In the genomic region with DNA sequence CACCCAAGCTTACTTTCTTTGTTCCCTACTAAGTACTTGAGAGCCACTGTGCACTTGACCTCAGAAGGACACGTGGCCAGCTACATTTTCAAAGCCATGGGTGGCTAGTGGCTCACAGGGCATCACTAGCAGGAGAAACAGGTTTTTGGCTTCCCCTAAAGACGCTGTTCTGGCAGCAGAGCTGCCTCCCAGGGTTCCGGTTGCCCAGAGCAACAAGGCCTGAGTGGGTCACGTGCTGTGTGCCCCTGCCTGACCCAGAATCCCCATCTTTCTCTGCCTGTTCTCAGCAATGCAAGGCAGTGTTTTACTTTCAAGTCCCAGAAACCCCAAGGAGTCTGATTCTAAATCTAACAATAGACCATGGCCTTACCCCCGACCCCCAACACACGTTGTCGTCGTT, we compare ENCODE assay signal across 10 mouse cellular contexts.
DNase-seq lines count a peak whose midpoint lies in the region; ATAC-seq lines count a peak whose summit lies in the region.
"Had no signal": no experiment of that assay in that cellular context is flagged by ENCODE, and none has a peak within 500 bp of the region (broad histone marks: within the 10 kb centered on the region; RNA-seq: fewer than 3 reads in every experiment).

No protein-coding gene starts in this region.

- no peak overlapping the region for H3K27ac ChIP-seq in lung, embryonic 16.5 days (ENCODE audit: low read length)
- H3K27ac ChIP-seq in embryonic facial prominence, embryonic 14.5 days (replicated peaks; ENCODE audit: low read depth, low read length): no peak overlapping the region
- H3K27ac ChIP-seq: heart, embryonic 15.5 days had no signal

- peak; percentile 57; the same call in 1 of the 2 replicates for ATAC-seq in lung, embryonic 16.5 days (ENCODE audit: low read depth)
- peak; percentile 47; the same call in 1 of the 2 replicates for ATAC-seq in embryonic facial prominence, embryonic 14.5 days (ENCODE audit: low read depth)

- H3K9ac ChIP-seq in lung, embryonic 16.5 days (ENCODE audit: low read length): no peak overlapping the region
- no peak overlapping the region for H3K9ac ChIP-seq in embryonic facial prominence, embryonic 14.5 days (ENCODE audit: low read depth, low read length)
- H3K9ac ChIP-seq: heart, embryonic 15.5 days had no signal

- no peaks in the 10 kb centered on the region for H3K36me3 ChIP-seq in lung, embryonic 16.5 days (ENCODE audit: control insufficient read depth, insufficient read depth, low read length)
- no peaks in the 10 kb centered on the region for H3K36me3 ChIP-seq in embryonic facial prominence, embryonic 14.5 days (ENCODE audit: control insufficient read depth, insufficient read depth, low read length)
- H3K36me3 ChIP-seq: heart, embryonic 15.5 days had no signal

- WGBS in lung, embryonic 16.5 days: 59% methylated on average over 8 of the region's 8 CpGs
- 53% methylated on average over 8 of the region's 8 CpGs for WGBS in embryonic facial prominence, embryonic 14.5 days

- no peak overlapping the region for H3K4me3 ChIP-seq in lung, embryonic 16.5 days (ENCODE audit: low read length)
- H3K4me3 ChIP-seq in embryonic facial prominence, embryonic 14.5 days (ENCODE audit: low read depth, low read length): no peak overlapping the region
- H3K4me3 ChIP-seq: heart, embryonic 15.5 days had no signal

- H3K27me3 ChIP-seq in lung, embryonic 16.5 days (ENCODE audit: control insufficient read depth, insufficient read depth, low read depth, low read length): no peaks in the 10 kb centered on the region
- H3K27me3 ChIP-seq in embryonic facial prominence, embryonic 14.5 days (replicated peaks; ENCODE audit: control insufficient read depth, insufficient read depth, low read length): no peaks in the 10 kb centered on the region

- no peaks in the 10 kb centered on the region for H3K9me3 ChIP-seq in lung, embryonic 16.5 days (ENCODE audit: control insufficient read depth, low read length)
- H3K9me3 ChIP-seq in embryonic facial prominence, embryonic 14.5 days (ENCODE audit: control insufficient read depth, low read length): no peaks in the 10 kb centered on the region
- H3K9me3 ChIP-seq: heart, embryonic 15.5 days had no signal

- H3K4me1 ChIP-seq in lung, embryonic 16.5 days (replicated peaks; ENCODE audit: control insufficient read depth, insufficient read depth, low read length): peaks cover 7% of the 10 kb centered on the region; the same call in 1 of the 2 replicates
- H3K4me1 ChIP-seq in embryonic facial prominence, embryonic 14.5 days (ENCODE audit: control insufficient read depth, insufficient read depth, low read length): no peaks in the 10 kb centered on the region
- H3K4me1 ChIP-seq: heart, embryonic 15.5 days had no signal

- no peak overlapping the region for H3K4me2 ChIP-seq in lung, embryonic 16.5 days (ENCODE audit: low read depth, low read length)
- H3K4me2 ChIP-seq in embryonic facial prominence, embryonic 14.5 days (ENCODE audit: low read depth, low read length): no peak overlapping the region
- H3K4me2 ChIP-seq: heart, embryonic 15.5 days had no signal

- no peak for DNase-seq in lung, postnatal 14 days
- DNase-seq in embryonic facial prominence, embryonic 14.5 days (ENCODE audit: low spot score): no peak
- DNase-seq in kidney, postnatal 4 days: peak; percentile 16 to 19
- DNase-seq in retina, postnatal 1 day: peak; percentile 83
- no peak for DNase-seq in spleen, postnatal 10 days (ENCODE audit: low spot score in 2 of 2)
- no peak for DNase-seq in spleen, postnatal 36 days (ENCODE audit: low spot score in 2 of 2)
- no peak for DNase-seq in layer of hippocampus, postnatal 10 days (ENCODE audit: low spot score in 2 of 2)
- DNase-seq: thymus, adult 2 months had no signal

Comparison
In these comparisons a context has a peak if more than half of its experiments do, and no peak if none do; other contexts are left out.
1. DNase-seq: peak in kidney, postnatal 4 days (2 of 2) and retina, postnatal 1 day (single experiment); none in lung, postnatal 14 days (single experiment), embryonic facial prominence, embryonic 14.5 days (single experiment), spleen, postnatal 10 days (0 of 2), spleen, postnatal 36 days (0 of 2) and layer of hippocampus, postnatal 10 days (0 of 2).